Mouse (Mus musculus) telencephalon, adult 2 months (tissue): ENCODE data around the gene C1qa.
A peak's percentile ranks its signal among the peaks of the same experiment; 100 is the strongest.

Experiments
- DNase-seq: peaks from one replicate; pipeline ENCODE4 v3.0.0-alpha.2; 2011; ENCODE audit warnings: low read depth, low spot score

C1qa gene

DNA sequence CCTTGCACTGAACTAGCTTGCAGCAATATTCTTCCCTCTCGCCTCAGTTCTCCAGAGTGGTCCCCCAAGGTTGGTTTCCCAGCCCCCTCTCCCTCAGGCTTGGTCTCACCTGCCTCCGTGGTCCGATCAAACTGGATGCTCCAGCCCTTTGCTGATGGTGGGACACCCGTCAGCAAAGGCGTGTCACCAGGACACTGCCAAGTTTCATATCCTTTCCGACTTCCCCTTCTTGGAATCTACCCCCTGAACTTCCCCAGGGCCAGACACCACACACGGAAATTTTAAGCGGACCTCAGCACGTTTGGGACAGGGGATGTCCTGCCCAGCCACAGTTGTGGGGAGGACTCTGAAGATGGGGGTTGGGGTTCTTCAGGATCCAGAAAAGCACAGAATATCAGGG lies at the start of gene C1qa:
C1qa (minus strand) TSS at position 167 of the 400 bp plus-strand sequence.
- no peak for DNase-seq

DNA sequence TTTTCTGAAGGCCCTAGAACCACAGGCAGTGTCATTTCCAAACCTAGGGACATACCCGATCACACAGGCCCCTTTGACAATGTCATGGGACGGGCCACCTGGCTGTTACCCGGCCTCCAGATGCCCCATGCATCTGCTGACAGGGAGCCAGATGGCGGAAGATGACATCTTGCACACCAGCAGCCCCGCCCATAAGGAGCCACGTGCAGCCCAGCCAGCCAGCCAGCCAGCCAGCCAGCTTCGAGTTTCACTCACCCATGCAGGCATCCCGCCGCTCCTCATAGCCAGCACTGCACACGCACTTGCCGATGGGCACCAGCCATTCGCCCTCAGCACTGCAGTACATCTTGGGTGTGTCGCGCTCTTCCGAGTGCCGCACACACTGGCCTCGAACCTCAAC lies 46.8 kb upstream of the C1qa start:
- DNase-seq, result no peak

GRCm38 (mm10) chr4:136944558-136945350 lies 46.2 kb upstream of the C1qa start:
- DNase-seq, result no peak

DNA sequence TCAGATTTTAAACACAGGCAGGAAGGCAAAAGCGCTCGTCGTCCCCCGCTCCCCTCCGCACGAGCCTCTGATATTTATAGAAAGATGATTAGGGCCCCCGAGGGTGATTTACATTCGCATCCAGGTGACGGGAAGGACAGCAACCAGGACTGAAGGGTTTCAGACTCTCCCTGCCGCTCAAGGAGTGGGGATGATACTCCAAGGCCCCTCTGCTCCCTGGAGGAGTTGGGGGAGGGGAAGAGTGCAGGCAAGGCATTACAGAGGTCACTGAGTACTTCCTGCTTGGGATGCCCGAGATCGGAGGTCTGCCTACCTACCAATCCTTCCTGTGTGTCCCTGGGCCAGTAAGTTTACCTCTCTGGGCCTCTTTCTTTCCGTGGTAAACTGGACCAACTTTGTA lies 44.6 kb upstream of the C1qa start:
- DNase-seq, result no peak

DNA sequence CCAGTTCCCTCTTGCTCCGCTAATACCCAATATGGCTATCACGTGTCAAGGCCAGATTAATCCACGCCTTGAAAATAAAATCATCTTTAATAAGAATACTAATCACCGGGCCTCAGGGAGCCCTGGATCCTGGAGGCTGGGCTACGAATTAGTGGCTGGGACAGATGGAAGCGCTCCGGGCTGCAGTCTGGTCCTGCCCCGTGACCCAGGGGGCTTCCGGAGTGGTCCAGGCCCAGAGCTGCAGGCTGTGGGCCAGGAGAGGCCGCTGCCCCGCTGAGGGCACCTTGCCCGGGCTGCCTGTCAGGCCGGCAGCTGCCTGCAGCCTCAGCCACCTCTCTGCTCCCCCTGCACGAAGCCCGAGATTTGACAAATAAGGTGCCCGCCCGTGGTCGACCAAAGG lies 44.2 kb upstream of the C1qa start:
- DNase-seq, result no peak

GRCm38 (mm10) chr4:136937935-136938334 lies 39.3 kb upstream of the C1qa start:
- no peak for DNase-seq

- DNase-seq, result no peak
These were observed 38.7 kb upstream of the C1qa start for GRCm38 (mm10) chr4:136937344-136937743.

- DNase-seq, result no peak
These were observed 36.4 kb upstream of the C1qa start for GRCm38 (mm10) chr4:136934746-136935613.

DNA sequence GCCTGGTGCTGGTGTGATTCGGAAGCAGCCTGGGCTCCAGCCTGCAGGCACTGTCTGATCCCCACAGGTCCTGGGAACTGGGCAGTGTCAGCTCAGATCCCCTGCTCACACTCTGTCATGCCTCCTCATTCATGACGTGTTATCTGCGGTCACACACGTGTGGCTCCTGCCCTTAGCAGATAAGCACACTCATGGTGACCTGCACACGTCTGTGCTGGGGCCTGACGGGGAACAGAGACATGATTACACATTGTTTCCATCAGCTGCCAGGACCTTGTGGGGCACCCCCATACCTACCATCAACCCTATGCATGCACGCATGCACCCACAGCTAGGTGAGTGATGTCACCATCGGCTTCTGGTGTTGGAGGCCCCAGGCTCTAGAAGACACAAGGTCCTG lies 31.9 kb upstream of the C1qa start:
- DNase-seq, result no peak

DNA sequence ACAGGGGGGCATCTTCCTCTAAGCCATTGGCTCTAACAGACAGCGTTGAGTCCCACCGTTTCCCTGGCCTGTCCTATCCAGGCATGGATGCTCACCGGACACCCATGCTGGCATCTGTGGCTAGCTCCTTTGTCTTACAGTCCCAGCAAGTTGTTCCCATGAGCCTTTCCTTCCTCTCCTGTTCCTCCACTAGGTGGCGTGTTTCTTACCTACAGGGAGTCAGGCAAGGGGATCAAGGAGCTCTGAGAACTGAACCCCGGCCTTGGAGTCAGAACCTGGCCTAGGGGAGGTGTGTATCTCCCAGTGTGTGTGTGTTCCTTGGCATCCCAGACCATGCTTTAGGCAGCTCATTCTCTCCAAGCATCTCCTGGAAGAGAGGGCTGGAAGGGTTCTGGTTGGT lies 30.3 kb upstream of the C1qa start:
- DNase-seq, result no peak

- no peak for DNase-seq
These were observed 27.2 kb upstream of the C1qa start for GRCm38 (mm10) chr4:136925804-136926203.

- no peak for DNase-seq
These were observed 25.9 kb upstream of the C1qa start for GRCm38 (mm10) chr4:136924529-136924928.

DNA sequence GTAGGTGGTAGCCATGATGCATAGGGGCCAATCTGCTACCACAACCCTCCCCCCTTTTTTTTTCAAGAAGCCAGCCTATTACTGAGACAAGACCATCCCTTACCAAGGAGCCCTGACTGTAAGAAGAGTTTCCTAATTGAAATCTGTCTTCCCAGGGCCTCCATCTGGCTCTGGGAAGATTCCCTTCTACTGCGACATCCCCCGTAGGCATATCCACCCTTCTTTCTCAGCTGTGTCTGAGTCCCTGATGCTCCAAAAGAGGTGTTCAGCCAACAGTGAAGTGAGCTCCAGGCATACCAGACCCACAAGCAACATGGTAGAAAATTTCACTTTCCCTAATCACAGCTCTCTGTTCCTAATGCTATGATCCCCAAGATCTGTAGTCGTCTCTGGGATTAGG lies 20.9 kb upstream of the C1qa start:
- peak; percentile 41 for DNase-seq

DNA sequence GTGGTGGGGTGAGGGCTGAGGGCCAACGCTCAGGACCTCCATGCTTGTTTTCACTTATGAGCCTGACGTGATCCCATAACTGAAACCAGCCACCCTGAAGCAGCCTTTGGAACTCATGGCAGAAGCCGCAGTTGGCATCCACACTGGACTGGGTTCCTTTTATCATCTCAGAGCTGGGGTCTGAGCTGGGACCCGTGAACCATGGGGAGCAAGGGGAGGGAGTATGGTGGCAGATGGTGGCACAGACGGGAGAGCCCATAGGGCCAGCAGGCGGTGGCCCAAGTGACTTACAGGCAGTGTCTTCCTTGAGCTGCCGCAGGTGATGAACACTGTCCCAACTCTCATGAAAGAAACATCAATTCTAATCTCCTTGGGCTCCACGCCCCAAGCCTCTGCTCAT lies 20.2 kb upstream of the C1qa start:
- DNase-seq, result no peak

- no peak for DNase-seq
These were observed 18.5 kb upstream of the C1qa start for GRCm38 (mm10) chr4:136917165-136917524.

GRCm38 (mm10) chr4:136916359-136917164 lies 18.0 kb upstream of the C1qa start:
- no peak for DNase-seq

DNA sequence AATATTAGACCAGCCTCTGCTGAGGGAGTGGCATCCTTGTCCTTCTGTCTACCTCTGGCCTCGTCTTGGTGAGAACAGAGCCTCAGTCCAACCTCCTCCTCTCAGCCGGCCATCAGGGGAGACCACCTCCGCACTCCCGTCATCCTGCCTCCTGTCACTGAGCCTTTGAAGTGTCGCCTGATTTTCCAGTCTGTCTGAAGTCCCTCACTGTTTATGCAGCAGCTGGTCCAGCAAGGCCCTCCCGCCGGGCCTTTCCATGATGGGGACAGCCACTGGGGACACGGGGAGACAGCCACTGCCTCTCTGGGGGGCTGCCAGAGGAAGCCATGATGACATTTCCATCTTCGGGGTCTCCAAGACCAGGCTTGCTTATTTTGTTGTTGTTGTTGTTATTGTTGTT lies 14.2 kb upstream of the C1qa start:
- DNase-seq, result no peak

DNA sequence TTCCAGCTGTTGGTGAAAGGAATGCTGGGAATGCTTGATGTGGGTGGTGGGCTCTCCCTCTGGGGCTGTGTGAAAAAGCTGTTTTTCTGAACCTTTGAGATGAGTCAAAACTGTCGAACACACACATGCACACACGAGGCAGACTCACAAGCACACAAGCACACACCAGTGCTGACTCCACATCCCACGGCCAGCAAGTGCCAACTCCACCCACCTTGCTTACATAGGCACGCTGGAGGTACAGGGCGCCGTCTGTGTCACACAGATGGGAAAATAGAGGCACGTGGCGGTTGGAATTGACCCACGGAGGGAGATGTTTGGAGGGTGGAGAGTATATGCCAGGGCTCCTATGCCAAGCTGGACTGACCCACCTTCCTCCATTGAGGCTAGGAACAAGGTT lies 13.2 kb upstream of the C1qa start:
- peak; percentile 32 for DNase-seq

- no peak for DNase-seq
These were observed 12.6 kb upstream of the C1qa start for GRCm38 (mm10) chr4:136911211-136911646.

DNA sequence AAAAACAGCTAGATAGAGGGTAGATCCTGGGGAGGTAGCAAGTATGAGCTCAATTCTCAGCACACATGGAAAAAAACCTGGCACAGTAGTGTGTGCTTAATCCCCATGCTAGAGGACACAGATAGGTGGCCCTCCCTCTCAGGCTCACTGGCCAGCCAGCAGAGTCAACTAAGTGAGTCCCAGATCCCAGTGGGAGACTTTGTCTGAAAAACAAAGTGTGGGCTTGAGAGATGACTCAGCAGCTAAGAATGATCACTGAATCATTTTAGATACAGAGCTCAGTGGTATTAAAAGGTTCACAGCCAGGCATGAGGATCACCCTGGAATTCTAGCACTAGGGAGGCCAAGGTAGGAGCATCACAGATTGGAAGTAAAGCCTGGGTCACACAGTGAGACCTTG lies 9.2 kb upstream of the C1qa start:
- DNase-seq, result no peak

DNA sequence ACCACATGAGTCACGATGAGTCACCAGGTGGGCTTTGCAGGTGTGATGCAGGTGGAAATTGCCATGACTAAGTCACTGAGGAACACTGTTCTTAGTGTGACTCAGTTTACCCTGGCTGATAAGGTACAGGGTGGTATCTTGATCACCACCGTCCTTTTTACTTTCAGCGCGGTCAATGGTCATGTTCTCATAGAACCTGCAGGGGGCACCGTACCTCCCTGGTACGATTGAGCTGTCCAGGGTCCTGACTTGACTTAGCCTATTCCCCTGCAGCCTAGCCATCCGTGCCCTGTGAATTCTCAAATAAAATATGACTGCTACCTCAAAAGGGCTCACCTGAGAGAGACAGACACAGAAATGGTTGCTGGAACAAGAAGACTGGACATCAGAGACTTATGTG lies 8.4 kb upstream of the C1qa start:
- DNase-seq, result no peak
